Mouse (Mus musculus): ENCODE results near the gene Mettl9. TPM values are rescaled to one million over a fixed set of nuclear protein-coding genes. Genes with fewer than 3 reads are reported as not detected.

Mettl9 gene
- polyA plus RNA-seq, 1 experiment from 2014 or later: 227 TPM

- WGBS: 90% methylated on average over 2 of the region's 2 CpGs
- DNase-seq (no peak), ATAC-seq (ENCODE audit: low FRiP score, low TSS enrichment) (no peak)
- Histone ChIP-seq H3K27me3 (ENCODE audit: control insufficient read depth, insufficient read depth, low read length) (no peaks in the 10 kb centered on the region), H3K4me3 (replicated peaks; ENCODE audit: low read depth, low read length) (no peak overlapping the region), H3K4me1 (ENCODE audit: control insufficient read depth, insufficient read depth, low read length) (no peaks in the 10 kb centered on the region), H3K9ac (replicated peaks; ENCODE audit: low read length) (no peak overlapping the region), H3K9me3 (ENCODE audit: control insufficient read depth, low read length) (no peaks in the 10 kb centered on the region), H3K36me3 (ENCODE audit: control insufficient read depth, insufficient read depth, low read length) (peaks cover 13% of the 10 kb centered on the region), H3K27ac (replicated peaks; ENCODE audit: low read depth, low read length) (no peak overlapping the region), H3K4me2 (ENCODE audit: low read length) (no peak overlapping the region)
These were observed 47.6 kb downstream of the Mettl9 start for GRCm38 (mm10) chr7:121081816-121082215.

- no peak overlapping the region for H3K4me3 ChIP-seq (replicated peaks; ENCODE audit: low read depth, low read length)
- no peaks in the 10 kb centered on the region for H3K4me1 ChIP-seq (ENCODE audit: control insufficient read depth, insufficient read depth, low read length)
- DNase-seq: peak; percentile 39
- no peaks in the 10 kb centered on the region for H3K9me3 ChIP-seq (ENCODE audit: control insufficient read depth, low read length)
- no peak for ATAC-seq (ENCODE audit: low FRiP score, low TSS enrichment)
- no peak overlapping the region for H3K27ac ChIP-seq (replicated peaks; ENCODE audit: low read depth, low read length)
- WGBS: 72% methylated on average over 9 of the region's 9 CpGs
- H3K9ac ChIP-seq (replicated peaks; ENCODE audit: low read length): no peak overlapping the region
- peaks cover 2% of the 10 kb centered on the region for H3K36me3 ChIP-seq (ENCODE audit: control insufficient read depth, insufficient read depth, low read length)
- H3K4me2 ChIP-seq (ENCODE audit: low read length): no peak overlapping the region
- H3K27me3 ChIP-seq (ENCODE audit: control insufficient read depth, insufficient read depth, low read length): no peaks in the 10 kb centered on the region
These were observed 48.8 kb downstream of the Mettl9 start for GRCm38 (mm10) chr7:121082949-121083513.

DNA sequence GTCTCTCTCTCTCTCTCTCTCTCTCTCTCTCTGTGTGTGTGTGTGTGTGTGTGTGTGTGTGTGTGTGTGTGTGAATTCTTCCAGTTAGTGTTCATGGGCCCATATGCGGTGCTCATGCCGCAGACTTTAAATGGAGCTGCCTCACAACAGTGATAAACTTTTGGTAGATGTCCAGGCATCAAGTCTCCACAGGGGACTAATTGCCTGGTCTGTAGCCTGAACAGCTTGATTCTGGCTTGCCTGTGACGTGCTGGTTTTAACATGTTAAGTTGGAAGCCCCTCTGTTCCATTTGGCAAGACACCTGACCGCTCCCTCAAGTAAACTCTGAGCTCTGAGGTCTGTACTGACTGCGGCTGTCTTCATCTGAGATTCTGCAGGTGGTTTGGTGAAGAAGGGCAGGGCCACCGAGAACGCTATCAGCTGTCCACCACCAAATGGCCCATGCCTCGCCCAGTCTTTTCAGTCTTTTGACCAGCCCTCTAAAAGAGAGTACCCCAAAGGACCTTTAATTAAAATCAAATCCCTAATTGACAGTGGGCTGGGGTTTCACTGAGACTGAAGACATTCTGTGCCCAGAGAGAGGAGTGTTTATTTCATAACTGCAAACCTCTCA, 50.7 kb downstream of the Mettl9 start:
- DNase-seq (no peak), ATAC-seq (ENCODE audit: low FRiP score, low TSS enrichment) (no peak)
- Histone ChIP-seq H3K4me2 (ENCODE audit: low read length) (no peak overlapping the region), H3K27ac (replicated peaks; ENCODE audit: low read depth, low read length) (no peak overlapping the region), H3K4me3 (replicated peaks; ENCODE audit: low read depth, low read length) (no peak overlapping the region), H3K36me3 (ENCODE audit: control insufficient read depth, insufficient read depth, low read length) (no peaks in the 10 kb centered on the region), H3K4me1 (ENCODE audit: control insufficient read depth, insufficient read depth, low read length) (no peaks in the 10 kb centered on the region), H3K9ac (replicated peaks; ENCODE audit: low read length) (no peak overlapping the region), H3K9me3 (ENCODE audit: control insufficient read depth, low read length) (no peaks in the 10 kb centered on the region), H3K27me3 (ENCODE audit: control insufficient read depth, insufficient read depth, low read length) (no peaks in the 10 kb centered on the region)
- WGBS: 76% methylated on average over 8 of the region's 8 CpGs

GRCm38 (mm10) chr7:121085500-121085899, 51.3 kb downstream of the Mettl9 start:
- H3K4me3 ChIP-seq (replicated peaks; ENCODE audit: low read depth, low read length): no peak overlapping the region
- ATAC-seq (ENCODE audit: low FRiP score, low TSS enrichment) (no peak), DNase-seq (peak; percentile 36)

DNA sequence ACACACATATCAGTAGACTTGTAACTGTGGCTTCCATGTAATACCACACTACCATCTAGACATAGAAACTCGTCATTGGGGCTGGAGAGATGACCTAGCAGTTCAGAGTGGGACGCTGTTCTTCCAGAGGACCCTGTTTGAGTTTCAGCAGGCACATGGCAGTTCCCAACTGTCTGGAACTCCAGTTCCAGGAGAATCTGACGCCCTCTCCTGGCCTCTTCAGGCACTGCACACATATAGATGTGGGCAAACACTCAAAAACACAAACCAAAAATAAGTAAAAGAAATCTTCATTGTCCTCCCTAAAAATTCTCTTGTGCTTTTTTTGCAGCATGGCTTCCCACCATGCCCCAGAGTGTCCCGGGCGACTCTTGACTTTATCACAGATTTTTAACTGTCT, 54.5 kb downstream of the Mettl9 start:
- H3K4me2 ChIP-seq (ENCODE audit: low read length): no peak overlapping the region
- 75% methylated on average over 5 of the region's 5 CpGs for WGBS
- no peak for ATAC-seq (ENCODE audit: low FRiP score, low TSS enrichment)
- no peaks in the 10 kb centered on the region for H3K9me3 ChIP-seq (ENCODE audit: control insufficient read depth, low read length)
- no peaks in the 10 kb centered on the region for H3K36me3 ChIP-seq (ENCODE audit: control insufficient read depth, insufficient read depth, low read length)
- H3K27me3 ChIP-seq (ENCODE audit: control insufficient read depth, insufficient read depth, low read length): no peaks in the 10 kb centered on the region
- H3K27ac ChIP-seq (replicated peaks; ENCODE audit: low read depth, low read length): no peak overlapping the region
- no peak for DNase-seq
- H3K9ac ChIP-seq (replicated peaks; ENCODE audit: low read length): no peak overlapping the region
- no peaks in the 10 kb centered on the region for H3K4me1 ChIP-seq (ENCODE audit: control insufficient read depth, insufficient read depth, low read length)
- H3K4me3 ChIP-seq (replicated peaks; ENCODE audit: low read depth, low read length): no peak overlapping the region

More at GRCm38 (mm10) chr7:121085500-121085899, 51.3 kb downstream of the Mettl9 start:
- no peaks in the 10 kb centered on the region for H3K36me3 ChIP-seq (ENCODE audit: control insufficient read depth, insufficient read depth, low read length)
- WGBS: 25% methylated on average over 4 of the region's 4 CpGs
- no peak overlapping the region for H3K4me2 ChIP-seq (ENCODE audit: low read length)
- H3K27ac ChIP-seq (replicated peaks; ENCODE audit: low read depth, low read length): no peak overlapping the region
- H3K9me3 ChIP-seq (ENCODE audit: control insufficient read depth, low read length): no peaks in the 10 kb centered on the region
- H3K9ac ChIP-seq (replicated peaks; ENCODE audit: low read length): no peak overlapping the region
- H3K4me1 ChIP-seq (ENCODE audit: control insufficient read depth, insufficient read depth, low read length): no peaks in the 10 kb centered on the region
- H3K27me3 ChIP-seq (ENCODE audit: control insufficient read depth, insufficient read depth, low read length): no peaks in the 10 kb centered on the region

GRCm38 (mm10) chr7:121090748-121091147, 56.5 kb downstream of the Mettl9 start:
- ATAC-seq (ENCODE audit: low FRiP score, low TSS enrichment) (no peak), DNase-seq (no peak)
- H3K27me3 ChIP-seq (ENCODE audit: control insufficient read depth, insufficient read depth, low read length): no peaks in the 10 kb centered on the region
- H3K9ac ChIP-seq (replicated peaks; ENCODE audit: low read length): no peak overlapping the region
- no peaks in the 10 kb centered on the region for H3K4me1 ChIP-seq (ENCODE audit: control insufficient read depth, insufficient read depth, low read length)
- H3K36me3 ChIP-seq (ENCODE audit: control insufficient read depth, insufficient read depth, low read length): no peaks in the 10 kb centered on the region
- no peak overlapping the region for H3K27ac ChIP-seq (replicated peaks; ENCODE audit: low read depth, low read length)
- no peaks in the 10 kb centered on the region for H3K9me3 ChIP-seq (ENCODE audit: control insufficient read depth, low read length)
- H3K4me3 ChIP-seq (replicated peaks; ENCODE audit: low read depth, low read length): no peak overlapping the region
- H3K4me2 ChIP-seq (ENCODE audit: low read length): no peak overlapping the region
- WGBS: 92% methylated on average over 7 of the region's 7 CpGs

DNA sequence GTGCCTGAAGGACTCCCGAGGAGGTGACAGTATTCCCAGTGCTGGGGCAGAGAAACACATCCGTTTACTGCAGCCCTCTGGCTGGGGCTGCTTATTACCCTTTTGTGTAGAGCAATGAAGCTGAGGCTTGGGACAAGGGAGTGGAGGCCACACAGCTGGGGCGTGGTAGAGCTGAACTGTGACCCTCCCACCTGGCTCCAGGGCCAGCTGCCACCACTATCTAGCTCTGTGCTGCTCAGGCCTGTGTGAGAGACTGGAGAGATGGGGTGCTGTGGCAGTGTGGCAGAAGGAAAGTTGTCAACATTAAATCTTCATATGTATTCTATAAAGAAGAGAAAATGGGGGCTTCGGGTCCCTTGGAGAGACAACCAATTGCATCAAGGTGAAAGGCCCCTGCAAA, 58.8 kb downstream of the Mettl9 start:
- no peak overlapping the region for H3K9ac ChIP-seq (replicated peaks; ENCODE audit: low read length)
- ATAC-seq (ENCODE audit: low FRiP score, low TSS enrichment) (no peak), DNase-seq (no peak)
- H3K27me3 ChIP-seq (ENCODE audit: control insufficient read depth, insufficient read depth, low read length): no peaks in the 10 kb centered on the region
- H3K27ac ChIP-seq (replicated peaks; ENCODE audit: low read depth, low read length): no peak overlapping the region
- H3K4me3 ChIP-seq (replicated peaks; ENCODE audit: low read depth, low read length): no peak overlapping the region
- H3K9me3 ChIP-seq (ENCODE audit: control insufficient read depth, low read length): no peaks in the 10 kb centered on the region
- H3K4me2 ChIP-seq (ENCODE audit: low read length): no peak overlapping the region
- H3K4me1 ChIP-seq (ENCODE audit: control insufficient read depth, insufficient read depth, low read length): no peaks in the 10 kb centered on the region
- WGBS: 73% methylated on average over 4 of the region's 4 CpGs
- H3K36me3 ChIP-seq (ENCODE audit: control insufficient read depth, insufficient read depth, low read length): no peaks in the 10 kb centered on the region

- no peaks in the 10 kb centered on the region for H3K36me3 ChIP-seq (ENCODE audit: control insufficient read depth, insufficient read depth, low read length)
- H3K4me1 ChIP-seq (ENCODE audit: control insufficient read depth, insufficient read depth, low read length): no peaks in the 10 kb centered on the region
- no peaks in the 10 kb centered on the region for H3K27me3 ChIP-seq (ENCODE audit: control insufficient read depth, insufficient read depth, low read length)
- H3K9ac ChIP-seq (replicated peaks; ENCODE audit: low read length): no peak overlapping the region
- H3K27ac ChIP-seq (replicated peaks; ENCODE audit: low read depth, low read length): no peak overlapping the region
- 76% methylated on average over 10 of the region's 10 CpGs for WGBS
- H3K4me3 ChIP-seq (replicated peaks; ENCODE audit: low read depth, low read length): no peak overlapping the region
- DNase-seq (no peak), ATAC-seq (ENCODE audit: low FRiP score, low TSS enrichment) (no peak)
- H3K4me2 ChIP-seq (ENCODE audit: low read length): no peak overlapping the region
- no peaks in the 10 kb centered on the region for H3K9me3 ChIP-seq (ENCODE audit: control insufficient read depth, low read length)
These were observed 64.6 kb downstream of the Mettl9 start for GRCm38 (mm10) chr7:121098614-121099389.

DNA sequence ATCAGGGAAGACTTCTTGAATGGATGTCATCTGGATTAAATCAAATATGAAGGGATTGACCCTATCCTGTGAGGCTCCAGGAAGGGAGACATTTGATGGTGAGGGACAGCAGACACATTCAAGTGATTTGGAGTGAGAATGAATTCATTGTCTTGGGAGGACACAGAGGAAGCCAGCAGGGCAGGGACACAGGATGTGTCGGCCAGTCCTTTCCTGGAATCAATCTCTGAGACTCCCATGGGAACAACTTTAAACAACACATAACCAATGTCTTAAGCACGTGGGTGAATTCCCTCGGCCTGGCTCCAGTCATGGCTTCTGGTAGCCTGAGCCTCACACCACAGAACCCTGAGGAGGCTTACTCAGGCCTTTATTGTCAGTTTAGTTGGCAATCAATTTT, 73.6 kb downstream of the Mettl9 start:
- Histone ChIP-seq H3K4me3 (replicated peaks; ENCODE audit: low read depth, low read length) (no peak overlapping the region), H3K27ac (replicated peaks; ENCODE audit: low read depth, low read length) (no peak overlapping the region), H3K4me1 (ENCODE audit: control insufficient read depth, insufficient read depth, low read length) (no peaks in the 10 kb centered on the region), H3K9me3 (ENCODE audit: control insufficient read depth, low read length) (no peaks in the 10 kb centered on the region), H3K36me3 (ENCODE audit: control insufficient read depth, insufficient read depth, low read length) (no peaks in the 10 kb centered on the region), H3K27me3 (ENCODE audit: control insufficient read depth, insufficient read depth, low read length) (no peaks in the 10 kb centered on the region), H3K9ac (replicated peaks; ENCODE audit: low read length) (no peak overlapping the region), H3K4me2 (ENCODE audit: low read length) (no peak overlapping the region)
- DNase-seq (no peak), ATAC-seq (ENCODE audit: low FRiP score, low TSS enrichment) (no peak)
- 76% methylated on average over 3 of the region's 3 CpGs for WGBS

All from midbrain, embryonic 14.5 days (tissue).